In the genomic region with DNA sequence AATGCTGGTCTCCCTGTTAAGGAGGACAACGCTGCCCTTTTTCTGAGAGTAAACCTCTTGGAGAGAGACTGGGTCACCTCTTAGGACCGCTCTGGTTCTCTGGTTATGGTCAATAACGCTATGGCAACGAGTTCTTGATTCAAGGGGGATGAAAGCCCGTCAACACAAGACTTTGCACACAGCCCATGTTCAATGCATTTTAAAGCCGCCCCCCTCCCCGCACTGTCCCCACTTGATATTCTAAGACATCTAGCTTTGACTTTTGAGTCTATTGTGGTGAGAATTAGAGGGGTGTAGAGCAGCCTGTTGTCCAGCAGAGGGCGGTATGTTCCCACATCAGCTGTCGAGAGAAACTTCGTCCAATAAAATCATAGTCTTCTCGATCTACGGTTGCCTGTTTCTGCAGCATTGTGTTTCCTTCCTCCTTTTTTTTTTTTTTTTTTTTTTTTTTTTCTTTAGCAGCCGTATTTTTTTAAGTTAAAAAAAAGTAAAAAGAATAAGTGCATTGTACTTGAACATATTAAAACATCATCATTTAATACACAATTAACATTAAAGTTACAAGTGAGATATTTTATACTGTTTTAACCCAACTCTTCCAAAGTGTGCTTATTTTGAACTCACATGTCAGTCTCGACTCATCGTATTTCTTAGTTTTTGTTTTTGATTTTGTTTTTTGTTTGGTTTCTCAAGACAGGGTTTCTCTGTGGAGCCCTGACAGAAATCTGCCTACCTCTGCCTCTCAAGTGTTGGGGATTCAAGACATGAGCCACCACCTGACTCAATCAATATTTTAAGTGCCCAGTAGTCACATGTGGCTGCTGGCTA, we compare ENCODE assay signal across 7 mouse cellular contexts. TPM values are rescaled to one million over a fixed set of nuclear protein-coding genes. Genes with fewer than 3 reads are reported as not detected.
DNase-seq lines count a peak whose midpoint lies in the region; ATAC-seq lines count a peak whose summit lies in the region.

No protein-coding gene starts in this region.

- no peak overlapping the region for H3K27ac ChIP-seq in intestine, embryonic 14.5 days (ENCODE audit: low read depth)
- H3K27ac ChIP-seq in limb, embryonic 10.5 days = no peak overlapping the region
- H3K27ac ChIP-seq in midbrain, embryonic 12.5 days (replicated peaks) = no peak overlapping the region

- no peaks in the 10 kb centered on the region for H3K9me3 ChIP-seq in intestine, embryonic 14.5 days (ENCODE audit: control insufficient read depth, low read length)
- no peaks in the 10 kb centered on the region for H3K9me3 ChIP-seq in limb, embryonic 10.5 days (replicated peaks)
- H3K9me3 ChIP-seq in midbrain, embryonic 12.5 days = no peaks in the 10 kb centered on the region

- no peak overlapping the region for H3K4me2 ChIP-seq in intestine, embryonic 14.5 days (ENCODE audit: low read length)
- H3K4me2 ChIP-seq in midbrain, embryonic 12.5 days (replicated peaks) = peak overlapping the region; percentile 28

- no peak overlapping the region for H3K9ac ChIP-seq in intestine, embryonic 14.5 days (ENCODE audit: low read length)
- no peak overlapping the region for H3K9ac ChIP-seq in midbrain, embryonic 12.5 days (replicated peaks)

- no peaks in the 10 kb centered on the region for H3K27me3 ChIP-seq in intestine, embryonic 14.5 days (replicated peaks; ENCODE audit: control insufficient read depth, insufficient read depth, low read length)
- no peaks in the 10 kb centered on the region for H3K27me3 ChIP-seq in limb, embryonic 10.5 days (ENCODE audit: low read depth, poor library complexity, severe bottlenecking)
- H3K27me3 ChIP-seq in midbrain, embryonic 12.5 days = no peaks in the 10 kb centered on the region

- ATAC-seq in intestine, embryonic 14.5 days (replicated peaks; ENCODE audit: low FRiP score, low TSS enrichment, low read depth) = no peak; the same call in 1 of the 2 replicates
- peak; percentile 60; the same call in 1 of the 2 replicates for ATAC-seq in midbrain, embryonic 12.5 days (ENCODE audit: low FRiP score, low read depth)

- no peaks in the 10 kb centered on the region for H3K36me3 ChIP-seq in intestine, embryonic 14.5 days (ENCODE audit: control insufficient read depth, insufficient read depth, low read length)
- no peaks in the 10 kb centered on the region for H3K36me3 ChIP-seq in limb, embryonic 10.5 days
- no peaks in the 10 kb centered on the region for H3K36me3 ChIP-seq in midbrain, embryonic 12.5 days

- H3K4me1 ChIP-seq in intestine, embryonic 14.5 days (replicated peaks; ENCODE audit: control insufficient read depth, insufficient read depth, low read length) = no peaks in the 10 kb centered on the region
- no peaks in the 10 kb centered on the region for H3K4me1 ChIP-seq in limb, embryonic 10.5 days
- H3K4me1 ChIP-seq in midbrain, embryonic 12.5 days = no peaks in the 10 kb centered on the region; the same call in 1 of the 2 replicates

- no peak overlapping the region for H3K4me3 ChIP-seq in intestine, embryonic 14.5 days (ENCODE audit: low read depth, low read length)
- no peak overlapping the region for H3K4me3 ChIP-seq in limb, embryonic 10.5 days
- H3K4me3 ChIP-seq in midbrain, embryonic 12.5 days = no peak overlapping the region

- DNase-seq in ZHBTc4 (ENCODE audit: low read depth, low spot score) = peak; percentile 83
- DNase-seq in cerebellum, adult 8-10 months = peak; percentile 58
- DNase-seq in frontal cortex, postnatal 14 days (ENCODE audit: low spot score in 2 of 2) = peak; percentile 28 to 44
- peak; percentile 72 for DNase-seq in intestine, embryonic 14.5 days (ENCODE audit: low spot score)
- peak; percentile 78 for DNase-seq in limb, embryonic 10.5 days (ENCODE audit: low spot score)
- peak; percentile 74 for DNase-seq in skeletal muscle tissue, adult 2 months (ENCODE audit: low read depth, low spot score)

- 25% methylated on average over 15 of the region's 15 CpGs for WGBS in intestine, embryonic 14.5 days
- WGBS in limb, embryonic 10.5 days = 28% methylated on average over 15 of the region's 15 CpGs
- 23% methylated on average over 15 of the region's 15 CpGs for WGBS in midbrain, embryonic 12.5 days

RNA-seq across cellular contexts. Expression of a gene that starts 13.7 kb away (rescaled TPM):
- polyA plus RNA-seq in intestine, embryonic 14.5 days (2014; fragmentation: Nextera tagmentation; extraction: Ambion mirVana) = 81.2 and 93.0 TPM in 2 replicates
- 71.8 and 78.0 TPM in 2 replicates for polyA plus RNA-seq in limb, embryonic 10.5 days (2016; fragmentation: Nextera tagmentation; extraction: Ambion mirVana)
- polyA plus RNA-seq in midbrain, embryonic 12.5 days (2016; fragmentation: Nextera tagmentation; extraction: Ambion mirVana) = 80.7 and 84.2 TPM in 2 replicates

RNA-seq across cellular contexts. Expression of a gene that starts 26.9 kb away (rescaled TPM):
- polyA plus RNA-seq in intestine, embryonic 14.5 days (2014; fragmentation: Nextera tagmentation; extraction: Ambion mirVana) = 9.8 and 11.8 TPM in 2 replicates
- polyA plus RNA-seq in limb, embryonic 10.5 days (2016; fragmentation: Nextera tagmentation; extraction: Ambion mirVana) = 2.4 and 2.5 TPM in 2 replicates
- polyA plus RNA-seq in midbrain, embryonic 12.5 days (2016; fragmentation: Nextera tagmentation; extraction: Ambion mirVana) = 6.1 and 6.6 TPM in 2 replicates

RNA-seq across cellular contexts. Expression of a gene that starts 50.8 kb away (rescaled TPM):
- 31.2 and 34.0 TPM in 2 replicates for polyA plus RNA-seq in intestine, embryonic 14.5 days (2014; fragmentation: Nextera tagmentation; extraction: Ambion mirVana)
- polyA plus RNA-seq in limb, embryonic 10.5 days (2016; fragmentation: Nextera tagmentation; extraction: Ambion mirVana) = 30.9 and 31.6 TPM in 2 replicates
- 27.9 and 29.2 TPM in 2 replicates for polyA plus RNA-seq in midbrain, embryonic 12.5 days (2016; fragmentation: Nextera tagmentation; extraction: Ambion mirVana)

RNA-seq across cellular contexts. Expression of a gene that starts 51.0 kb away (rescaled TPM):
- polyA plus RNA-seq in intestine, embryonic 14.5 days (2014; fragmentation: Nextera tagmentation; extraction: Ambion mirVana) = 0.37 and 0.59 TPM in 2 replicates
- 0.89 and 1.1 TPM in 2 replicates for polyA plus RNA-seq in limb, embryonic 10.5 days (2016; fragmentation: Nextera tagmentation; extraction: Ambion mirVana)
- polyA plus RNA-seq in midbrain, embryonic 12.5 days (2016; fragmentation: Nextera tagmentation; extraction: Ambion mirVana) = 1.1 and 1.3 TPM in 2 replicates
